Mouse (Mus musculus): ENCODE measurements around the gene Mfsd2b. TPM values are rescaled to one million over a fixed set of nuclear protein-coding genes. Genes with fewer than 3 reads are reported as not detected.
"Not testable (repeated sequence)": the region's sequence is repeated elsewhere in the genome, so short reads cannot be mapped to it uniquely, and the experiment has no call there.

The Mfsd2b gene
- polyA plus RNA-seq, 1 experiment from 2014 or later = 4.3 TPM

DNA sequence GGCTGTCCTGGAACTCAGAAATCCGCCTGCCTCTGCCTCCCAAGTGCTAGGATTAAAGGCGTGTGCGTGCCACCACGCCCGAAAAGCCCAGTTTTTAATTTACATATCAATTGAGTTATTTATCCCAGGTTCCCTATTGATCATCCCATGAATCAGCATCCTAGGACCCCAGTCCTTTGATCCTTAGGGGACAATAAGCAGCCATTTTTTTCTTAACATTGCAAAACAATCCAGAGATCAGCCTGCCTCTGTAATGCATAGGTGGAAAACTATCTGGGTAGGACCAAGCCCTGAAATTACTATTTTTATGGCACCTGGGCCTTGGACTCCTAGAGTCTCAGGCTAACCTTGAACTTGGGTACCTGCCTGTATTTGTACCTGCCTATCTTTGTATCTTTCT lies 23.9 kb upstream of the Mfsd2b start:
- no peak for DNase-seq (ENCODE audit: low spot score)
- no peaks in the 10 kb centered on the region for H3K27me3 ChIP-seq (replicated peaks; ENCODE audit: low read depth, poor library complexity, severe bottlenecking)
- H3K27ac ChIP-seq (replicated peaks) = no peak overlapping the region
- peaks cover 10% of the 10 kb centered on the region for H3K36me3 ChIP-seq (replicated peaks)
- H3K9me3 ChIP-seq = no peaks in the 10 kb centered on the region
- H3K4me3 ChIP-seq = no peak overlapping the region
- 90% methylated on average over 5 of the region's 5 CpGs for WGBS
- H3K4me1 ChIP-seq = no peaks in the 10 kb centered on the region

DNA sequence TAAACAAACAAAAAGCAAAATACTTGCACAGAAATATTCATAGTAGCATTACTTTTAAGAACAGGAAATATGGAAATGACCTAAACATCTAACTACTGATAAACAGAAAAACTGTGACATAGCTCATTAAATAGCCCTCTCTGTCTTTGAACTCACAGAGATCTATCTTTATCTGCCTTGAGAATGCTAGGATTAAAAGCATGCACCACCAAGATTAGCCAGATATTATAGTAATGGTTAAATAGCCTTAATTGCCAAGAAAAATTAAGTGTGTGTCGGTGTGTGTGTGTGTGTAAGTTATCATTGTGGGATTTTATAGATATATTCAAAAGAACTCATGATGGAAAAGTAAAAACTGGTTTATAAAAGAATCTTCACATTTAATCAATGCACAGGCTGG lies 15.7 kb upstream of the Mfsd2b start:
- Histone ChIP-seq H3K27ac (replicated peaks) (no peak overlapping the region), H3K36me3 (replicated peaks) (peaks cover 16% of the 10 kb centered on the region; the same call in 1 of the 2 replicates), H3K4me3 (no peak overlapping the region), H3K9me3 (no peaks in the 10 kb centered on the region), H3K4me1 (no peaks in the 10 kb centered on the region), H3K27me3 (replicated peaks; ENCODE audit: low read depth, poor library complexity, severe bottlenecking) (no peaks in the 10 kb centered on the region)
- WGBS = 94% methylated on average over 1 of the region's 1 CpGs
- DNase-seq (ENCODE audit: low spot score) = no peak

DNA sequence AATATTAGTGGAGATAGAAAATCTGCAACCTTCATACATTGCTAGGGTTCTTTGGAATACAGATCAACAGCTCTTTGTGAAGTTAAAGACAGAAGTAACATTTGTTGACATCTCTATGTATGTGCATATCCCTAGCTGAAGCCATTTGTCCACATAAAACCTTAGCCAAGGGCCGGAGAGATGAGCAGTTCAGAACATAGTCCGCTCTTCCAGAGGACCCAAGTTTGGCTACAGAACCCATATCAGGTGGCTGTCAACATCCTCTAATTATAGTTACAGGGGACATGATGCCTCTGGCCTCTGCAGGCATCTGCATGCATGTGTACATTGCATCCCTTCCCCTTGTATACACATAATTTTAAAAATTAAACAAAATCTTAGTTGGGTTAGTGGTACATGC lies 15.1 kb upstream of the Mfsd2b start:
- H3K4me3 ChIP-seq = no peak overlapping the region
- no peaks in the 10 kb centered on the region for H3K27me3 ChIP-seq (replicated peaks; ENCODE audit: low read depth, poor library complexity, severe bottlenecking)
- peaks cover 16% of the 10 kb centered on the region; the same call in 1 of the 2 replicates for H3K36me3 ChIP-seq (replicated peaks)
- no peaks in the 10 kb centered on the region for H3K4me1 ChIP-seq
- no peak overlapping the region for H3K27ac ChIP-seq (replicated peaks)
- H3K9me3 ChIP-seq = no peaks in the 10 kb centered on the region
- no peak for DNase-seq (ENCODE audit: low spot score)
- 91% methylated on average over 2 of the region's 2 CpGs for WGBS

DNA sequence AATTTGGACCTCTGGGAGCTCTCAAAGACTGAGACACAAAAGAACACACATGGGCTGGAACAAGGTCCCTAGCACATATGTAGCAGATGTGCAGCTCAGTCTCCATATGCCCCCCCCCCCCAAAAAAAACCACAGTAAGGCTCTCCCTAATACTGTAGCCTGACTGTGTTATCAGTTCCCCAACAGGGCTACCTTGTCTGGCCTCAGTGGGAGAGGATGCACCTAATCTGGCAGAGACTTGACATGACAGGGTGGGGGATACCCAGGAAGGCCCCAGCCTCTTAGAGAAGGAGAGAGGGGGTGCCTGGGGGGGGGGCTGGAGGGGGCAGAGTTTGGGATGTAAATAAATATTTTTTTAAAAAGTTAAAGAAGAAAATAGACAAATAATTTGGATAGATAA lies 14.6 kb upstream of the Mfsd2b start:
- H3K36me3 ChIP-seq (replicated peaks) = peaks cover 16% of the 10 kb centered on the region; the same call in 1 of the 2 replicates
- DNase-seq (ENCODE audit: low spot score) = no peak
- H3K4me3 ChIP-seq = no peak overlapping the region
- no peak overlapping the region for H3K27ac ChIP-seq (replicated peaks)
- no peaks in the 10 kb centered on the region for H3K4me1 ChIP-seq
- H3K9me3 ChIP-seq = no peaks in the 10 kb centered on the region
- no peaks in the 10 kb centered on the region for H3K27me3 ChIP-seq (replicated peaks; ENCODE audit: low read depth, poor library complexity, severe bottlenecking)

DNA sequence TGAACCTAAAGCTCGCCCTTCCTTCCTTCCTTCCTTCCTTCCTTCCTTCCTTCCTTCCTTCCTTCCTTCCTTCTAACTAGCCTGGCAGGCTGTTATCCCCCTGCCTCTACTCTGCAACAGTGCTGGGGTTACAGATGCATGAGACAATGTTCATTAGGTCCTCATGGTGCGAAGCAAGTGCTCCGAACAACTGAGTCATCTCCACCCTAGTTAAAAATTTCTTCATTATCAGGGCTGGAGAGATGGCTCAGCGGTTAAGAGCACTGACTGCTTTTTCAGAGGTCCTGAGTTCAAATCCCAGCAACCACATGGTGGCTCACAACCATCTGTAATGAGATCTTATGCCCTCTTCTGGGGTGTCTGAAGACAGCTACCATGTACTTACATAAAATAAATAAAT lies 12.4 kb upstream of the Mfsd2b start:
- H3K27me3 ChIP-seq (replicated peaks; ENCODE audit: low read depth, poor library complexity, severe bottlenecking); H3K27ac ChIP-seq (replicated peaks); H3K9me3 ChIP-seq; H3K4me1 ChIP-seq; DNase-seq (ENCODE audit: low spot score); H3K4me3 ChIP-seq: not testable (repeated sequence)
- peaks cover 35% of the 10 kb centered on the region for H3K36me3 ChIP-seq (replicated peaks)
- WGBS = 92% methylated on average over 4 of the region's 4 CpGs

DNA sequence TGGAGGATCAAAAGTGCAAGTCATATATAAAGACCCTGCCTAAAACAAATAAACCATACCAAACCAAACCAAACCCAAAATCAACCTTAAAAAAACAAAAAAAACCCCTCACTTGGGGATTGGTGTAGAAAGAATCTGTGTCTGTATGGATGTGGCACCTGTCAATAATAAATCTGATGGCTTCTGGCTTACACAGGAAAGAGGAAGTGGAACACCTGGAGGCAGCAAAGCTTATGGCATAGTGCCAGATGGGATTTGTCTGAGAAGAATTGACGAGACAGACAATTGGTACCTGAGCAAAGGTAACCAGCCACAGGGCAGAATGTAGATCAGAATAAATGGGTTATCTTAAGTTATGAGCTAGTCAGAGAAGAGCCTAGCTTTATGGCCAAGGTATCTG lies 10.9 kb upstream of the Mfsd2b start:
- H3K27me3 ChIP-seq (replicated peaks; ENCODE audit: low read depth, poor library complexity, severe bottlenecking) = no peaks in the 10 kb centered on the region
- H3K9me3 ChIP-seq = no peaks in the 10 kb centered on the region
- no peak for DNase-seq (ENCODE audit: low spot score)
- 83% methylated on average over 1 of the region's 1 CpGs for WGBS
- H3K4me3 ChIP-seq = no peak overlapping the region
- H3K4me1 ChIP-seq = no peaks in the 10 kb centered on the region
- peaks cover 29% of the 10 kb centered on the region for H3K36me3 ChIP-seq (replicated peaks)
- H3K27ac ChIP-seq (replicated peaks) = no peak overlapping the region

DNA sequence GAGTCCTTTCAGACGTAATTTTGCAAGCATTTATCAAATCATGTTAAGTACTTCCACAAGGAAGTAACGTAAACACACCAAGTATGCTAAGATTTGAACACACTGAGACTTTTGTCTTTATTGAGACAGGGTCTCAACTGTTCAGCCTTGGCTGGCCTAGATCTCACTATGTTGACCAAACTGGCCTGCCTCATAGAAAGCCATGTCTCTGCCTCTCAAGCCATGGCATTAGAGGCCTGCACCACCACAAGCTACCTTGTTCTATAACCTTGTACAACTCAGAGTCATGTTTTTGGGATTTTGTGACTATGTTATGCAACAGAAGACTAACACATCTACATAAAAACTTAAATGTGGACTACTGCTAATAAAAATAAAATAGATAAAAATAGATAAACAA lies 7.9 kb upstream of the Mfsd2b start:
- 80% methylated on average over 2 of the region's 2 CpGs for WGBS
- Histone ChIP-seq H3K36me3 (replicated peaks) (peaks cover 47% of the 10 kb centered on the region), H3K4me1 (no peaks in the 10 kb centered on the region), H3K27me3 (replicated peaks; ENCODE audit: low read depth, poor library complexity, severe bottlenecking) (no peaks in the 10 kb centered on the region), H3K27ac (replicated peaks) (no peak overlapping the region), H3K9me3 (no peaks in the 10 kb centered on the region), H3K4me3 (no peak overlapping the region)
- DNase-seq (ENCODE audit: low spot score) = no peak

DNA sequence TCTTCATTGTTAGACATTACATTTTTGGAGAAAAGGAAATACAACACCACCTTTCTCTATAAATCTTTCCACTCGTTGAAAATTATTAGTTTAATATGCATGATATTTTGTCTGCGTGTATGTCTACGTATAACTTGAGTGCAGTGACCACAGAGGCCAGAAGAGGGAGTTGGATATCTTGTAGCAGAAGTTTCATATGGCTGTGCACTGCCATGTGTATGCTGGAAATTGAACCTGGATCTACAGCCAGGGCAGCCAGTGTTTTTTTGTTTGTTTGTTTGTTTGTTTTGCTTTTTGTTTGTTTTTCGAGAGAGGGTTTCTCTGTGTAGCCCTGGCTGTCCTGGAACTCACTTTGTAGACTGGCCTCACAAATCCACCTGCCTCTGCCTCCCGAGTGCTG lies 4.9 kb upstream of the Mfsd2b start:
- peaks cover 42% of the 10 kb centered on the region for H3K36me3 ChIP-seq (replicated peaks)
- no peak overlapping the region for H3K27ac ChIP-seq (replicated peaks)
- H3K4me1 ChIP-seq = peaks cover 6% of the 10 kb centered on the region
- peaks cover 1% of the 10 kb centered on the region; the same call in 1 of the 2 replicates for H3K27me3 ChIP-seq (replicated peaks; ENCODE audit: low read depth, poor library complexity, severe bottlenecking)
- no peak overlapping the region for H3K4me3 ChIP-seq
- no peak for DNase-seq (ENCODE audit: low spot score)
- H3K9me3 ChIP-seq = no peaks in the 10 kb centered on the region
- 89% methylated on average over 5 of the region's 5 CpGs for WGBS

DNA sequence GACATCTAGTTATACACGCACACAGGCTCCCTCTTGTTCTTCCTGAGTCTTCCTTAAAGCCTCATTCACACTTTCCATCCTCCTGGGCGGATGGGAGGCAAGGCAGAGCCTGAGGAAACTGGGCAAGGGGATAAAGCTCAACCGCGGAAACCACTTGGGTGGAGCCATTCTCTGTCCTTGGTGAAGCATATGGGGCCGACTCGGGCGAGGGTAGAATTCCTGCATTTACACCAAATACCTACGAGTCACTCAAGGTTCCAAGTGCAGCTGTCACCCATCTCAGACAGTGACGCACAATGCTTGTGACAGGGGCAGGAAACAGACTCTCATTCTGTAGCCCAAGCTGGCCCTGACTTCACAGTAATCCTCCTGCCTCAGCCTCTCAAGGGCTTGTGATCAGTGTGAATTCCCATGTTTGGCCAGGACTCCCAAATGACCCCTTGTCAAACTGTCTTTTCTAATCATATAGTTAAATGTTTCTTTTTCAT lies 4.2 kb upstream of the Mfsd2b start:
- Histone ChIP-seq H3K4me1 (peaks cover 11% of the 10 kb centered on the region), H3K4me3 (no peak overlapping the region), H3K36me3 (replicated peaks) (peaks cover 38% of the 10 kb centered on the region), H3K9me3 (no peaks in the 10 kb centered on the region), H3K27me3 (replicated peaks; ENCODE audit: low read depth, poor library complexity, severe bottlenecking) (peaks cover 8% of the 10 kb centered on the region), H3K27ac (replicated peaks) (no peak overlapping the region)
- 75% methylated on average over 9 of the region's 9 CpGs for WGBS
- DNase-seq (ENCODE audit: low spot score) = no peak

DNA sequence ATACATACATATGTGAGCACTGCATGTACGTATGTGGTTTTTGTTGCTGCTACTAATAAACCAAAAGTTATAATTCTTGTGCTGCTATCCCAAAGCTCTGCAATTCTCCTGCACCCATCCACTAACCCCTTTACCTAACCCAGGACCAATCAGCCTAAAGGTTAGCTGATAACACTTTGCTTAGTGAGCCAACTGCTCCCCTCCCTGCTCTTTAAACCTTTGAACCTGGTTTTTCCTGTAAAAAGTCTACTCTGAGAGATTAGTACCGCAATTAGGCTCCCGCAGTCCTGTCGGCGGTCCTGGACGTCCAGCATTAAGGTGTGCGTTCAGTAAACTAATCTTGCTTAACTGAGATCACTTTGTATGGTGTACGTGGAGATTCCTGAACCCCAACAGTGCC lies 1.5 kb upstream of the Mfsd2b start:
- Histone ChIP-seq H3K27me3 (replicated peaks; ENCODE audit: low read depth, poor library complexity, severe bottlenecking) (peaks cover 21% of the 10 kb centered on the region), H3K36me3 (replicated peaks) (peaks cover 18% of the 10 kb centered on the region), H3K4me1 (peaks cover 11% of the 10 kb centered on the region), H3K27ac (replicated peaks) (no peak overlapping the region), H3K4me3 (no peak overlapping the region), H3K9me3 (no peaks in the 10 kb centered on the region)
- 87% methylated on average over 8 of the region's 8 CpGs for WGBS
- DNase-seq (ENCODE audit: low spot score) = no peak

DNA sequence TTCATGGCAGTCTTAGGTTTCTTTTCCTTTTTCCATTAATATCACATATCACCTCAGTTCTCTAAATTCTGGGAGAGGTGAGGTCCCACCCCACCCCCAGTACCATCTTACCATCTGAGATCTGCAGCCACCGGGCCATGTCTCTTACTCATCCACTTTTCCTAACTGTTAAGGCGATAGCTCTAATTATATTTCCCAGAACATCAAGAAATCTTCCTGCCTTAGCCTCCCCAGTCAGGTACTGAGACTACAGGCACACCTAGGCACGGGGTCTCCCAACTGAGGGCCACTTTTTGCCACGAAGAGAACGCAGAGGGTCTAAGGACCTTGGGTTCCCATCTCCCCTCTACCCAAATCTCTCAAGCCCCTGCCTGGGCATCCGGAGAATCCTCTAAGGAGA lies 628 bp downstream of the Mfsd2b start:
- H3K9me3 ChIP-seq = no peaks in the 10 kb centered on the region
- H3K4me1 ChIP-seq = peaks cover 11% of the 10 kb centered on the region
- H3K4me3 ChIP-seq = peak overlapping the region; percentile 58
- peak overlapping the region; percentile 74 for H3K27ac ChIP-seq (replicated peaks)
- WGBS = 72% methylated on average over 6 of the region's 6 CpGs
- DNase-seq (ENCODE audit: low spot score) = no peak
- peaks cover 4% of the 10 kb centered on the region; the same call in 1 of the 2 replicates for H3K36me3 ChIP-seq (replicated peaks)
- H3K27me3 ChIP-seq (replicated peaks; ENCODE audit: low read depth, poor library complexity, severe bottlenecking) = peaks cover 21% of the 10 kb centered on the region

DNA sequence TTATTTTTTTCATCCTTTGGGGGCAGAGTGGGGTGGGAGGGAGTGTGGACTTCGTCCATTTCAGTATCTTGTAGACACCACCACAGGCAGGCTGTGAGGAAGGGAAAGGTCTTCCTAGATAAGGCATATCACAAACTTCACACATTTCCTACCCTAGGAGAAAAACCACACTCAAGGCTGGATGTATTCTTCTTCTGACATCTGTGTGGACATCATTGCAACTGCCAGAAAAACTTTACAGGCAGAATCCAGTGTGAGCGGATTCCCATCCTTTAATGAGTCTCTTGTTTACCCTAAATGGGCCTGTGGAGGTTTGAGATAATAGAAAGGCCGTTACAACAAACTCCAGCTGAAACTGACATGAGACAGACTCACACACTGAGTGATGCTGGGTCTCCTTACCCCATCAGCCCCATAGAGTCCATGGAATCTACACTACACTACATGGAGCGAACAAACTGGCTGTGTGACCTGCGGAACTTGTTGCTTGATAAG lies 1.1 kb downstream of the Mfsd2b start:
- Histone ChIP-seq H3K36me3 (replicated peaks) (no peaks in the 10 kb centered on the region), H3K4me1 (peaks cover 13% of the 10 kb centered on the region), H3K4me3 (no peak overlapping the region), H3K27me3 (replicated peaks; ENCODE audit: low read depth, poor library complexity, severe bottlenecking) (peaks cover 21% of the 10 kb centered on the region), H3K9me3 (no peaks in the 10 kb centered on the region), H3K27ac (replicated peaks) (no peak overlapping the region)
- no peak for DNase-seq (ENCODE audit: low spot score)
- 83% methylated on average over 5 of the region's 5 CpGs for WGBS

DNA sequence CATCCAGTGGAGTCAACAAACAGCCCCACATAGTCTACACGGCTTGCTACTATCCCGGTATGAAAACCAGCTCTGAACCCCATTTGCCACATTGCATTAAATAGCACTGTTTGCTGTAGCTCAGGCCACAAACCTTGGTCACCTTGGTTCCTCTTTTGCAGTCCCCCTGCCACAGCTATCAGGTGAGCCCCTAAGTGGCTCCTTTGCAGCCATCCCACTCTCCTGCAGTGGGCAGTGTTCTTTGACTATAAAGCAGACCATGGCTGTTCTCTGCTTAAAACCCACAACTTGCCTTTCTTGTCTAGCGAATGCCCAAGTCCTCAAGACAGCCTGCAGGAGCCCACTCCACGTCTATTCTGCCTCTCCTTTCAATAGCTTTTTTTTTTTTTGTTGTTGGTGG lies 1.9 kb downstream of the Mfsd2b start:
- Histone ChIP-seq H3K27ac (replicated peaks) (no peak overlapping the region), H3K9me3 (no peaks in the 10 kb centered on the region), H3K36me3 (replicated peaks) (no peaks in the 10 kb centered on the region), H3K4me1 (peaks cover 19% of the 10 kb centered on the region), H3K4me3 (no peak overlapping the region), H3K27me3 (replicated peaks; ENCODE audit: low read depth, poor library complexity, severe bottlenecking) (peaks cover 21% of the 10 kb centered on the region)
- 67% methylated on average over 4 of the region's 4 CpGs for WGBS
- no peak for DNase-seq (ENCODE audit: low spot score)

DNA sequence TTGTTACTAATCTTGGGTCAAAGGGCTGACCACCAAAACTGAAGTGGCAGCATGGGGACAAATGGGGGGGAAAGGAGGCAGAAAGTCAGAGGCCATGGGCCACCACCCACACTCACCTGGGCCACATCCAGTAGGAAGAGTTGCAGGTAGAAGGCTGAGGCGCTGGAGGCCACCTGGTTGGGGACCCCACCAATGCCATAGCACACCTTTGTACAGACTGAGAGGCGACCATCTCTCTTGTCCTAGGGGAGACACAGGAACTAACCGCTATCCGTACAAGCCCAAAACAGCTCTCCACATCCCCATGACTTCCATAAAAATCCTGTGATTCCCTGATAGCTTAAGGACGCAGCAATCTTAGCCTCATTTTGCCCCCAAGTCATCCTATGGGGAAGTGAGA lies 2.9 kb downstream of the Mfsd2b start:
- DNase-seq (ENCODE audit: low spot score) = no peak
- Histone ChIP-seq H3K27ac (replicated peaks) (no peak overlapping the region), H3K9me3 (no peaks in the 10 kb centered on the region), H3K4me1 (peaks cover 19% of the 10 kb centered on the region), H3K27me3 (replicated peaks; ENCODE audit: low read depth, poor library complexity, severe bottlenecking) (peaks cover 21% of the 10 kb centered on the region), H3K36me3 (replicated peaks) (no peaks in the 10 kb centered on the region), H3K4me3 (no peak overlapping the region)
- 88% methylated on average over 5 of the region's 5 CpGs for WGBS
